Mouse (Mus musculus): Measurements from ENCODE around the gene Rara.

DNA sequence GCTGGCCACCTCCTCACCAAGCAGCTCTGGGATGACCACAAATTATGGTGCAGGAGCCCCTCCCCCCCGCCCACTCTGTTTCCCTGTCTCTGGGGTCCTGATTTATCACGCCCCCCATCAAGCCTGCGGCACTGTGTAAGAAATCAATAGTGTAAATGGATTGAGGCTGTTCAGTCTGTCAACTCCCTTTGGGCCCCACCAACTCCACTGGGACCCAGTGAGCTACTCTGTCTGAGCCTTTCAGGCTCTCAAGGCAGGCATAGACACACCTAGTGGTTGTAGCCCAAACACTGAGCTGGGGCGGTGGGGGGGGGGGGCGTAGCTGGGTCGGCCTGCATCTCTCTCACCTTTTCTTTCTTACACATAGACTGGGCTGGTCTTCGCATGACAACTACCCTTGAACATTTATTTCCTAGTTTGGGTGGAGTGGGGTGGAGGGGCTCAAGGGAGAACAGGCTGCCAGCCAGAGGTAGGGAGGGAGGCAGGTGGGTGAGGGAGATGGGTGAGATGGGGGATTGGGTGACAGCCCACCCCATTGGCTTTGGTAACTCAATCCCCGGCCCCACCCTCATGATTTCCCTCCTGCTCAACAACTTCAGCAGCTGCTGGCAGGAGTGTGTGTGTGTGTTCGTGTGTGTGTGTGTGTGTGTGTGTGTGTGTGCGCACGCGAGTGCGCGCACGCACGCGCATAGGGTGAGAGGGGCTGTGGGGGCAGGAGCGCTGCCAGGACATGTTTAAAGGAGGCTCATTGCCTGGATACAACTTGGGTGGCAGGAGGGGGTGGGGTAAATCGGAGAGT is 4.9 kb downstream of the Rara start:
- TF ChIP-seq POLR2A (IDR thresholded peaks at IDR 0.05; ENCODE audit: control insufficient read depth, low read depth, low read length) = no peak
- TF ChIP-seq CTCF (IDR thresholded peaks at IDR 0.05; ENCODE audit: control insufficient read depth, insufficient read depth, insufficient replicate concordance, low read depth, low read length) = no peak
